Mouse (Mus musculus) kidney, adult 2 months (tissue): ENCODE data around the gene Tmx2.

ENCODE experiments used
- CTCF ChIP-seq: fragments of 200-500 bp; conservative IDR thresholded peaks from 2 replicates; pipeline ENCODE4 v1.5.1; 2011; ENCODE audit warnings: low read depth, mild to moderate bottlenecking, control low read depth, low read length, moderate library complexity, mixed read lengths; ENCODE audit not compliant: insufficient read depth, insufficient read length
- POLR2A ChIP-seq: fragments of 200-500 bp; IDR thresholded peaks from one replicate; pipeline ENCODE4 v1.6.1; 2011; ENCODE audit warnings: low read depth, low read length, control low read depth

- TF ChIP-seq CTCF: no peak
- no peak for TF ChIP-seq POLR2A
Observed at GRCm38 (mm10) chr2:84714422-84714810, 35.5 kb upstream of the Tmx2 start.
